Mouse (Mus musculus) E14TG2a.4 (cell line): ENCODE measurements around the gene Tnip1.

Experiments
- CTCF ChIP-seq: conservative IDR thresholded peaks from 2 replicates; pipeline ENCODE4 v1.5.1; 2014; ENCODE audit warnings: low read length
- NANOG ChIP-seq: IDR thresholded peaks from 2 replicates; pipeline ENCODE4 v1.6.1; 2014; ENCODE audit warnings: borderline replicate concordance, low read length, mixed read lengths
- POU5F1 ChIP-seq: IDR thresholded peaks from 2 replicates; pipeline ENCODE4 v1.6.1; 2014; ENCODE audit warnings: low read length, borderline replicate concordance

DNA sequence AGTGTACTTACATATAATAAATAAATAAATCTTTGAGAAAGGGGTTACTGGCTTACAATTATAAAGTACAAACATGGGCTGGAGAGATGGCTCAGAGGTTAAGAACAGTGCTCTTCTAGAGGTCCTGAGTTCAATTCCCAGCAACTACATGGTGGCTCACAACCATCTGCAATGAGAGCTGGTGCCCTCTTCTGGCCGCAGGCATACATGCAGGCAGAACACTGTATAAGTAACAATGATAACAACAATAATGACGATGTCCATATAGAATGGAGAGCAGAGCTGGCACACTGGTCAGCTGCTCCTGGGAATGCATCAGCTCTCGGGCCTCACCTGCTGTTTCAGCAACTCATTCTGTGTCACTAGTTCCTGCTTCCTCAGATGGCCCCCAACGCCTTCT lies 44.4 kb downstream of the Tnip1 start:
- peak; percentile 50 for TF ChIP-seq CTCF
- TF ChIP-seq NANOG, result no peak
- no peak for TF ChIP-seq POU5F1
